Mouse (Mus musculus): Measurements from ENCODE around the gene Bcl11b.

Bcl11b gene

DNA sequence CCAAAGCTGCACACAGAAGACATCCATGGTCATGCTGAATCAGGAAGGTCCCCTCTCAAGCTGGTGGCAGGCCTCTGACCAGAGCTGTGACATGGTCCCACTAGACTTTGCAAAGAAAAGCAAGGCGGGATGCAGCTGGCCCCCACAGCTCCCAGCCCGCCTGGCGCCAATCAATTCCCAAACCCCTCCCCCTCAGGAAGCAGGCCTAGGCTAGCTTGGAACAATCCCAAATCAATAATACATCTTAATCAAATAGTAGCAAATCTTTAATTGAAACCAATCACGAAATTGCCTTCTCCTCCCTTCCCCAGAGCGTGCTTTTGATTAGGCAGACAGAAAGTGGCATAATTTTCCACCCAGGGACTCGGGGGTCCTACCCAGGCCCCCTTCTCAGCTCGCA is 113.1 kb downstream of the Bcl11b start:
- no peak for DNase-seq (ENCODE audit: low spot score in 2 of 2)

DNA sequence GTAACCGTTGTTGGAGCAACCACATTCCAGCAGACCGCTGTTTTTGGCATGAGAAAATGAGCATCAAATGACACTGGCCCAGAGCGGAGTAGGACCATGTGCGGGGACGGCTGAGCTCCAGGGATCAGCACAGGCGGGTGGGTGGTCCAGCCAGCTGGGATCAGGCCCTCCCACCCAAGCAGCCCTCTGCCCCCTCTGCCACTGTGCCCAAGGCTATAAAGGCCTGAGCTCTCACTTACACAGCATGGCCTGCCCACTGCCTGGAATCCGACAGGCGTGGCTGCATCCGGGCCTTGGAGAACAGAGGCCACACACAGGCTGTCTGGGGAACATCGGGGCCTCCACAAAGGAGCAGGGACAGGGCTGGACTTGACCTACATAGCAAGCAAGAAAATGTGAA is 113.6 kb downstream of the Bcl11b start:
- no peak for DNase-seq (ENCODE audit: low spot score in 2 of 2)

GRCm38 (mm10) chr12:107888646-107889045 is 114.8 kb downstream of the Bcl11b start:
- DNase-seq (ENCODE audit: low spot score in 2 of 2), result no peak

DNA sequence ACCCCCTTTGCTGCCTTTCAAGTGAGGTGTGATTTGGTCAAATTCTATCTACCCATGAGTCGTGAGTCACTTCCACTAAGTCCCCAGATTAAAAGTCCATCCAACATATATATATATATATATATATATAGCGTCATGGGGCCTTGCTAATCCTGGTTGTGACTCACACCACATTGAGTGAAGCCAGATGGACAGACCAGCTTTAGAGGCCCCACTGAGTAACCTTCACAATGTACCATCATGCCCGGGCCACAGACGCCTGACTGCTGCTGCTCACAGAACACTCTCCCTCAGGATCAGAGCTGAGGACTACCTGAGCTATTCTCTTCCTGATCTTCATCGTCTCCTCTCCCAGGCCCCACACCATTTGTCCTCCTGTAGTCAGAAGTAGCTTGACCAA is 115.4 kb downstream of the Bcl11b start:
- DNase-seq (ENCODE audit: low spot score in 2 of 2), result no peak

- DNase-seq (ENCODE audit: low spot score in 2 of 2), result no peak
Measured at GRCm38 (mm10) chr12:107887621-107888020, 115.8 kb downstream of the Bcl11b start.

- no peak for DNase-seq (ENCODE audit: low spot score in 2 of 2)
Measured at GRCm38 (mm10) chr12:107884330-107885065, 118.9 kb downstream of the Bcl11b start.

DNA sequence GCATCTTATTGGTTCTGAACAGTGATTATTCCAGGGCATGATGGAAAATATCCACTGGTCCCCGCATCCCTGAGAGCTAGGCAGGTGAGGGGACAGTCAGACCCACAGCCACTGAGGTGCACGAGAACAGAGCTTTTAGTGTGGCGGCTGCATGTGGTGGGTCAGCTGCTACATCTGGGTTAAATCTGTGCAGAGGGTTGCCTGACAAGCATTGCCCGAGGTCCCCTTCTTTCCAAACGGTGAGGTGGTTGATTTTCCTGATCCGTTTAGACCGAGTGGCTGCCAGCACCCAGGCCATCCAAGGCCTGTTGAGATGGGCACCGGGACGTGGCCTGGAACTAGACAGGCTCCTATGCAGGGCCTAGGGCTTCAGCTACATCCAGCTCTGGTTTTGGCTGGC is 121.7 kb downstream of the Bcl11b start:
- no peak for DNase-seq (ENCODE audit: low spot score in 2 of 2)

DNA sequence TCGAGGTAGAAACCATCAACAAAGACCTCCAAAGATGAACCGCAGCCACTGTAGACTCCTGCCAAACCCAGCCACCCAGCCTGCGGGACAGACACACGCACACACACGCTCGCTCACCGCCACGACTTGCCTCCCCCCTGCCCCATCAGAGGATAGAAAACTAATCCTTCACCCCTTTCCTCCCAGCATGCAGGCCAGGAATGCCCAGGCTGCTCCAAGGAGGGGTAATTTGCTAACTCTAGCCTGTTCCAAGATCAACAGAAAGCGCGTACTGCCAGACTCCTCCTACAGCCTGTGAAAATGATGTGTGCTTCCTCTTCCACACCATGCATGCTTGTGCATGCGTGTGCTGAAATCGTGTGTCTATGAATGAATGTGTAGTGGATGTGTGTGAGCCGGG is 122.7 kb downstream of the Bcl11b start:
- DNase-seq (ENCODE audit: low spot score in 2 of 2), result no peak

DNA sequence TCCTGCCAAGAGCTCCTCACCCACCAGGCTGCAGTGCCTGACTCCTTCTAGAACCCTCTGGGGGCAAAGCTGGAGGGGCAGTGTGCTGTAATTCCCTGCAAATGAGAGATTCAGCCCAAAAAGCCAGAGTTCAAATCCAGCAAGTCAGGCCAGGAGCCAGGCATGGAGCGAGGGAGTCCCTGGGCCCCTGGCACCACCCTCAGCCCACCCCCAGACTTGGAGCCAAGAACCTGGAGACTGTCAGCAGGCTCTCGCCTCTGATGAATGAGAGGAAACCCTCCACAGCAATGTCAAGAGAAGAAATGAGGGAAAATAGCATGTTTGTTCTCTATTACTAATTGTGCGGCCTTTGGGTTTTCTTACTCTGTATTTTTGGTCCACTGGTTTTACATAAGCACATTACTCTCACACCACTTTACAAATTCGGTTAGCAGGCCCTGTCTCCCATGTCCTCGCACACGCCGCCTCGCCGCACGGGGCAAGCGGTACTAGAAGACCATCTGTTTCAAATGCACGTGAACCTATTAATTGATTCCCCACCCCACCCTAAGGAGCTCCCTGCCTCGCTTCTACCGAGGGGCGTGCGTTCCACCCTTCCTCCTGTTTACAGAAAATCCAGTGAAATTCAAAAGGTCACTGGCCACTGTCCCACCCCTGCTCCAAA is 124.2 kb downstream of the Bcl11b start:
- DNase-seq (ENCODE audit: low spot score in 2 of 2), result no peak

DNA sequence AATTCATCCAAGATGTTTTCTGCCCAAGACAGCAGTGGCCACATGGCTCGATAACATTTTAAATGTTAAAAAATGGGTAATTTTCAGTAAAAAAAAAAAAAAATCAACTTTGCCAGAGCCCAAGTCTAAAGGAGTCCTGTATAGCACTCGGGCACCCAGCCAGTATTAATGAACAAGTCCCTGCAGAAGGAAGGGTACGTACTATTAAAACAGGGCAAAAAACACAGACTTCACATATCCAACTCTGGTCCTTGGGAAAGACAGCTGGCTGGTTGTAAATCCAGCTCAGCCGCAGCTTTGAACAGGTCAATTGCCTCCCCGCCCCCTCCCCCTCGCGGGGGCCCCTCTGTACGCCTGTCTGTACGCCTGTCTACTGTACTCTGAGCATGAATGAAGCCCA is 127.2 kb downstream of the Bcl11b start:
- no peak for DNase-seq (ENCODE audit: low spot score in 2 of 2)

- DNase-seq (ENCODE audit: low spot score in 2 of 2), result no peak
Measured at GRCm38 (mm10) chr12:107874467-107875142, 128.8 kb downstream of the Bcl11b start.

- DNase-seq (ENCODE audit: low spot score in 2 of 2), result no peak
Measured at GRCm38 (mm10) chr12:107869526-107870050, 133.8 kb downstream of the Bcl11b start.

- DNase-seq (ENCODE audit: low spot score in 2 of 2), result no peak
Measured at GRCm38 (mm10) chr12:107868291-107868690, 135.1 kb downstream of the Bcl11b start.
